ENCODE assay signal across 8 mouse cellular contexts in genomic region chr7:17066412-17066811, GRCm38 (mm10). TPM values are rescaled to one million over a fixed set of nuclear protein-coding genes. Genes with fewer than 3 reads are reported as not detected.
DNase-seq lines count a peak whose midpoint lies in the region; ATAC-seq and TF ChIP-seq lines count a peak whose summit lies in the region.

No protein-coding gene starts in this region.

- 0 out of 2 replicates have a peak, but pooled peaks have one; percentile 21 for ATAC-seq in kidney, embryonic 14.5 days (ENCODE audit: low FRiP score, low TSS enrichment)
- ATAC-seq in liver, embryonic 11.5 days (replicated peaks; ENCODE audit: low FRiP score) = peak; percentile 53

- TF ChIP-seq CTCF in testis, adult 2 months (IDR thresholded peaks at IDR 0.05; ENCODE audit: control insufficient read depth, insufficient read depth, insufficient replicate concordance, low read depth, low read length) = peak; percentile 56; the same call in 1 of the 2 replicates

- DNase-seq in testis, postnatal 14 days (ENCODE audit: low spot score) = no peak
- DNase-seq in c-Kit-positive CD71-positive TER-119-negative erythroid progenitor cells, embryonic 14.5 days (ENCODE audit: low read depth) = peak; percentile 67
- peak; percentile 85 to 95 for DNase-seq in frontal cortex, adult 2 months (ENCODE audit: extremely low spot score in 1 of 2, low spot score in 1 of 2)
- DNase-seq in liver, embryonic 11.5 days (ENCODE audit: low spot score) = peak; percentile 68
- peak; percentile 96 for DNase-seq in right cerebral cortex, adult 2 months (ENCODE audit: low spot score in 2 of 2)
- DNase-seq in urinary bladder, postnatal 4 days (ENCODE audit: low spot score in 2 of 2) = peak; percentile 69 to 88

- no peaks in the 10 kb centered on the region for H3K9me3 ChIP-seq in kidney, embryonic 14.5 days (ENCODE audit: control insufficient read depth, low read length)
- H3K9me3 ChIP-seq in liver, embryonic 11.5 days (ENCODE audit: control insufficient read depth, low read length) = no peaks in the 10 kb centered on the region

- WGBS in kidney, embryonic 14.5 days = 6% methylated on average over 2 of the region's 2 CpGs
- 13% methylated on average over 2 of the region's 2 CpGs for WGBS in liver, embryonic 11.5 days

- no peaks in the 10 kb centered on the region for H3K36me3 ChIP-seq in testis, adult 2 months (ENCODE audit: control insufficient read depth, insufficient read depth, low read length)
- no peaks in the 10 kb centered on the region for H3K36me3 ChIP-seq in kidney, embryonic 14.5 days (ENCODE audit: control insufficient read depth, insufficient read depth, low read length)
- no peaks in the 10 kb centered on the region for H3K36me3 ChIP-seq in liver, embryonic 11.5 days (ENCODE audit: control insufficient read depth, insufficient read depth, low read length)

- H3K4me1 ChIP-seq in testis, adult 2 months (ENCODE audit: control insufficient read depth, insufficient read depth, low read length) = peaks cover 13% of the 10 kb centered on the region
- peaks cover 8% of the 10 kb centered on the region; the same call in 1 of the 2 replicates for H3K4me1 ChIP-seq in kidney, embryonic 14.5 days (ENCODE audit: control insufficient read depth, insufficient read depth, low read length)
- H3K4me1 ChIP-seq in liver, embryonic 11.5 days (replicated peaks; ENCODE audit: control insufficient read depth, insufficient read depth, low read length) = peaks cover 5% of the 10 kb centered on the region

- no peak overlapping the region for H3K4me3 ChIP-seq in testis, adult 2 months (ENCODE audit: control insufficient read depth, low read depth, low read length)
- no peak overlapping the region for H3K4me3 ChIP-seq in kidney, embryonic 14.5 days (ENCODE audit: low read length)
- H3K4me3 ChIP-seq in liver, embryonic 11.5 days (ENCODE audit: low read depth, low read length) = no peak overlapping the region

- TF ChIP-seq POLR2A in testis, adult 2 months (IDR thresholded peaks at IDR 0.05; ENCODE audit: control insufficient read depth, low read depth, low read length) = no peak

- no peak overlapping the region for H3K27ac ChIP-seq in testis, adult 2 months (ENCODE audit: control insufficient read depth, insufficient read depth, low read depth, low read length)
- H3K27ac ChIP-seq in kidney, embryonic 14.5 days (ENCODE audit: low read depth, low read length) = no peak overlapping the region
- no peak overlapping the region for H3K27ac ChIP-seq in liver, embryonic 11.5 days (ENCODE audit: low read depth, low read length)

- H3K9ac ChIP-seq in kidney, embryonic 14.5 days (ENCODE audit: low read depth, low read length) = no peak overlapping the region
- no peak overlapping the region for H3K9ac ChIP-seq in liver, embryonic 11.5 days (ENCODE audit: low read depth, low read length)

- no peak overlapping the region for H3K4me2 ChIP-seq in kidney, embryonic 14.5 days (replicated peaks; ENCODE audit: low read depth, low read length)
- no peak overlapping the region for H3K4me2 ChIP-seq in liver, embryonic 11.5 days

- no peaks in the 10 kb centered on the region for H3K27me3 ChIP-seq in testis, adult 2 months (ENCODE audit: control insufficient read depth, insufficient read depth, low read length)
- H3K27me3 ChIP-seq in kidney, embryonic 14.5 days (ENCODE audit: control insufficient read depth, insufficient read depth, low read length) = no peaks in the 10 kb centered on the region
- H3K27me3 ChIP-seq in liver, embryonic 11.5 days (replicated peaks; ENCODE audit: control insufficient read depth, insufficient read depth, low read length) = peaks cover 12% of the 10 kb centered on the region

RNA-seq across cellular contexts. Expression of gene Hif3a, which starts 4.2 kb away (rescaled TPM):
- polyA plus RNA-seq in testis, adult 2 months (2012; rRNA removed) = 4.4 and 6.9 TPM in 2 replicates
- 2.6 and 3.4 TPM in 2 replicates for polyA plus RNA-seq in frontal cortex, adult 2 months (2012; rRNA removed)
- polyA plus RNA-seq in kidney, embryonic 14.5 days (2014; fragmentation: Nextera tagmentation; extraction: Ambion mirVana) = 14.2 and 19.7 TPM in 2 replicates
- polyA plus RNA-seq in liver, embryonic 11.5 days (2014; fragmentation: Nextera tagmentation; extraction: Ambion mirVana) = 28.3 and 32.1 TPM in 2 replicates

RNA-seq across cellular contexts. Expression of gene Psg16, which starts 7.4 kb away (rescaled TPM):
- 0.16 and 0.19 TPM in 2 replicates for polyA plus RNA-seq in testis, adult 2 months (2012; rRNA removed)
- 2.9 and 3.2 TPM in 2 replicates for polyA plus RNA-seq in frontal cortex, adult 2 months (2012; rRNA removed)
- 0.06 and 0.23 TPM in 2 replicates for polyA plus RNA-seq in kidney, embryonic 14.5 days (2014; fragmentation: Nextera tagmentation; extraction: Ambion mirVana)
- 0.12 TPM in 2 replicates for polyA plus RNA-seq in liver, embryonic 11.5 days (2014; fragmentation: Nextera tagmentation; extraction: Ambion mirVana)

RNA-seq across cellular contexts. Expression of gene Ppp5c, which starts 38.7 kb away (rescaled TPM):
- 80.7 and 84.7 TPM in 2 replicates for polyA plus RNA-seq in testis, adult 2 months (2012; rRNA removed)
- polyA plus RNA-seq in frontal cortex, adult 2 months (2012; rRNA removed) = 236 and 239 TPM in 2 replicates
- 103 and 115 TPM in 2 replicates for polyA plus RNA-seq in kidney, embryonic 14.5 days (2014; fragmentation: Nextera tagmentation; extraction: Ambion mirVana)
- 124 and 128 TPM in 2 replicates for polyA plus RNA-seq in liver, embryonic 11.5 days (2014; fragmentation: Nextera tagmentation; extraction: Ambion mirVana)
